Mouse (Mus musculus) spleen, postnatal 36 days (tissue): ENCODE measurements around the gene Esrra.

Experiments
- DNase-seq, 2 experiments: peaks; one replicate each; pipeline ENCODE4 v3.0.0; 2022; ENCODE audit warnings: low spot score in 2 of 2, mixed read lengths in 1 of 2

The Esrra gene

GRCm38 (mm10) chr19:6941372-6942248, 20.0 kb upstream of the Esrra start, which contains the start of gene Bad:
TSS of gene Bad (plus strand) at chr19:6941861.
- peak; percentile 89 to 90 for DNase-seq

DNA sequence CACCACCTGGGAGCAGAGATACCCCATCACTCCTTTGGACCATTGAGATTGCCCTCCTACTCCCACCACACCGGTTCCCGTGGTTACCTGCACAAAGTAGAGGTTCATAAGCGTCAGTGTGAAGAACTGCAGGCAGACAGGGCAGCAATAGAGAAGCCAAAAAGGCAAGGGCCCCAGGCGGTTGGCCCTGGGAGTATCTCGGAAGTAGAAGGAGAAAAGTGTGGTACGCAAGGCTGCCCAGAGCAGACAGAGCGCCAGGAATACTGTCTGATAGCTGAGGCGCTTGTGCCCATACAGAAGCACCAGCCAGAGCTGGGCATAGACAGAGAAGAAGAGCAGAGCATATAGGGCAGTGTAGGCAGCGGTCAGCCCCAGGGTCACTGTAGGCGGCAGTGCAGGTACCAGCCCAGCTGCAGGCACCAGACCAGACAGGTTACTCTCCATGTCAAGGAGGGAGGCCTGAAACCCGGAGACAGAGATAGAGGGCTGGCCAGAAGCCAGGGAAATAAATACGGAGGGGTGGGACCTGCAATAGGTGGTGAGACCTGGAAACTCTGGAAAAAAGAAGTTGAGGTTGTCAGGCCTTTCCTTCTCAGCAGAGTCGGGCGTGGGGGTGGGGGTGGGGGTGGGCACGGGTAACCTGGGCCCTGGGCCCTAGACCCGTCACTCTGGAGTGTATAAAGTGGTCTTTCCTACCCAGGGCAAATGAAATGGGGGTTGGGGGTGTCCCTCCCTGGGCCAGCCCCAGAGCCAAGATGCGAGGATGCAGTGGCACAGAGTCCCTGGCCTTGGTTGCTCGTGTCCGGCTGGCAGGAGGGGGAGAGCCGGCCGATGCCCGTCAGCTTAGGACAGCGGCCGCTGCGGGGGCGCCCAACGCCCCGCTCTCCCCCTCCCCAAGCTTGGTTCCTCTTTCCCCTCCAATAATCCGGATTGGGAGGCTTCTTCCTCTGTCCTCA, 19.1 kb upstream of the Esrra start:
- DNase-seq = no peak

DNA sequence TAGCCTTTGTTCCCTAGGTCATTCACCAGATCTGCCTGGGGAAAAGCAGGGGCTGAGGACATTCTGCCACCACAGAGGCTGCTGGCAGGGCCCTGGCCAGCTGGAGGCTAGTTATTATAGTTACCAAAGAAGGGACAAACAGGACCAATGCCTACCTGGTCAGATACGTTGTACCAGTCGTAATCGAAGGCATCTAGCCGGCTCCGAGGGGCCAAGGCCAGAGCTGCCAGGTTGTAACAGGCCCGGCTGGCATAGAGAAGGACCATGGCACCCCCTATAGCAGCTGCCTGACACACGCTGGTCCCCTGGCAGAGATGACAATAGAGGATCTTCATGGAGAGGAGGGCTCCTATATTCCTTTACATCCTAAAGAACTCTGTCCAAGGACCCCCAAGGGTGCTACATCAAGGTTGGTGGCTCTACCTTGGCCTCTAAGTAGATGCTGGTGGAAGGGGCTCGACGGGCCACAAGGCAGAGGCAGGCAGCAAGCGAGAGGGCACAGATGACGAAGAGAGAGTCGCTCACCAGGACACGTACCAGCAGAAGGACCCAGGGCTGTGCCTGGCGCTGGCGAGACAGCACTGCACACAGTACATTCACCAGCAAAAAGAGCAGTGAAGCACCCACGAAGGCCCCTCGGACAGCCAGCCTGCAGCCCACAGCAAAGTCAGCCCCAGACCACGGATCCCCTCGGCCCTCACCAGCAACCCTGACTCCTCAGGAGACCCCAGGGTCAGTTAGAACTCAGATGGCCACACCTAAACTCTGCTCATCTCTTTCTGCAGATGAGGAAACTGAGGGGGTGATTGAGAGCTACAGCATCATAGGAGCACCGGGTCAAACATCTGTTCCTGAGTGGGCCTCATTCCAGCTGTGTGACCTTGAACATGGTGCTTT, 17.7 kb upstream of the Esrra start:
- DNase-seq = no peak

GRCm38 (mm10) chr19:6937541-6938465, 16.2 kb upstream of the Esrra start:
- no peak for DNase-seq

- DNase-seq = no peak
Measured at GRCm38 (mm10) chr19:6936299-6936698, 14.7 kb upstream of the Esrra start.

DNA sequence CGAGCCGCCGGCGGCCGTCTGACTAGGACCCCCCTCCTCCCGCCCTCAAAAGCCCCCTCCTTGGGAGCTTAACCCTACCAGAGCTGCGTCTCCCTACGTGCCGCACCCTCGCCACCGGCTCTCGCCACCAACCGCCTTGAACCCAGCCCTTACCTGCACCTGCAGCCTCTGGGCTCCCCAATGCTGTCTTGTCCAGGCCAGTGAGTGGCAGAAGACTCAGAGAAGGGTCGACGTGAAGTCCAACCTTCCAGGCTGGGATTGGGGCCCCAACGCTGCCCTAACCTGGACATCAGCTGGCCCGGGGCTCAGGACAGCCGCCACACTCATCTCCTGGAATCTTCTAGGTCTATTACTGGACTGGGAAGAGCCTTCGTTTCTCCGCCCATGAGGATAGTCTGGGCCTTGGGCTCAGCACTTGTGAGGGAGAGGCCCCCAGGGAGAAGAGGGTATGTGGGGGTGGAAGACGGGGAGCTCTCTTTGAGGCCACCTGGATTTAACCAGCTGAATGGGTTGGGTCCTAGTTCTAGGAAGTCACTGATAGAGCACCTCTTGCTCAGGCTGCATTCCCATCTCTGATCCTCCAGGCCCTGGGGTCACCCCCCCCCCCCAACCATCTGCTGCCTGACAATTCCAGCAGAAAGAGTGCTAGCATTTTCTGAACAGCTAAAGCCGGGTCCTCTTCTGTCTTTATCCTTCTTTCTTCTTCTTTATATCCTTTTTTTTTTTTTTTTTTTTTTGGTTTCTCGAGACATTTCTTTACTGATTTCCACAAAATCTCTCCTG, 12.8 kb upstream of the Esrra start, which contains the start of gene Kcnk4:
Gene Kcnk4 (minus strand): TSS at position 321 of the 783 bp plus-strand sequence.
- no peak for DNase-seq

- DNase-seq = no peak
Measured at GRCm38 (mm10) chr19:6933436-6934194, 12.0 kb upstream of the Esrra start.

- DNase-seq = no peak
Measured at GRCm38 (mm10) chr19:6933102-6933435, 11.5 kb upstream of the Esrra start.

DNA sequence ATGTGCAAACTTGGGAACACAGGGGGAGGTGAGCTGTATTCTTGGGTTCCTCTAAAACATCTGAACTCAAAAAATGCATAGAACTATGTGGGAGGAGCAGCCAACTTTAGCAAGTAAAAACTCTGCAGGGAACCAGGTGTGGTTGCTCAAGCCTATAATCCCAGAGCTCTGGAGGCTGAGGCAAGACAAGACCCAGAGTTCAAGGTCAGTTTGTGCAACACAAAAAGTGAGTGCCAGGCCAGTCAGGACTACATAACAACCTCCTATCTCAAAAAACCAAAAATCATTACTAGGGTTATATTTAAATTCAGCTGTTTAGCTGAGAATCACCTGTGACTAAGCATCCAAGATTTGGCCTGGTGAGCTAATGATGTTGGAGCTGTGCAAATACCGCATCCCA, 10.4 kb upstream of the Esrra start:
- DNase-seq = no peak

GRCm38 (mm10) chr19:6931002-6931401, 9.4 kb upstream of the Esrra start:
- DNase-seq = no peak

GRCm38 (mm10) chr19:6928080-6928479, 6.5 kb upstream of the Esrra start:
- DNase-seq = no peak

GRCm38 (mm10) chr19:6926559-6927255, 5.1 kb upstream of the Esrra start:
- DNase-seq = no peak

DNA sequence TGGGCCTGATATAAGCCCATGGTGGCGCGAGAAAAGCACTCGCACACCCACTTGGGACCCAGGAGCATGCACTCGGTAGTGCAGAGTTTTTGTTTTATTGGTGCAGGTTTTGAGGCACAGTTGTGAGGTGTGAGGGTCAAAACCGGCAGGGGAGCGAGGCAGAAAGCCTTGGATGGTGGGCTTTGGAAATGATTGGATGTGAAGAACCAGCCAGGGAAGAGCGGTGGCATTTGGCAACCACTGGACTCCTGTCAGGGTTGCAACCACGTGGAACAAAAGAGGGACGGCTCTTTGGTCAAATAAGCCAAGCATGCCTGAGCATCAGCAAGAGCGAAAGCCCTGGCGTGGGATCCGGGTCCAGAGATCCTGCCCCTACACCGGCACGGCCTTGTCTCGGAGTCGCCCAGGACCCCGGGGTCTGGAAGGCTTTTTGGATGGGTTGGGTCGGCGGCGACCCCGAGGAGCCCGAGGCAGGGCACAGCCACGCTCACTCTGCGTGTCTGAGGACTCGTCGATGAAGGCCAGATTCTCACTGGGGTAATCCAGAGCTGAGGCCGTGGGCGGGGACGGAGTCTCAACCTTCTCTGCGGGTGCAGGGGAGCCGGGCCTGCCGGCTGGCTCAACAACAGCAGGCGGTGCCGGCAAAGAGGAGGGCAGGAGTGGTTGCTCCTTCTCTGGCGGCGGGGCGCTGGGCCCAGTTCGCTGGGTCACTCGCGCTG, 4.2 kb upstream of the Esrra start:
- no peak for DNase-seq

DNA sequence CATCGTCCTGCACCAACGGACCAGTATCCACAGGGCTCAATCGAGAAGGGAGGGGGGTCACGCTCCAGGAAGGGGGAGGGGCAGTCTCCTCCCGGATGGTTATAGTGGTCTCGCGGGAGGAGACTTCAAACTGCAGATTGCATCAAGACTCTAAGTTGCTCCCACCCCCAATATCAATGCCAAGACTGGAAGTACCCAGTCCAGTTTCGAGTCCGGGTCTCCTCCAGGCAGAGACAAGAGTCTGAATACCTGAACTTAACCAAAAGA, 3.6 kb upstream of the Esrra start, which contains the start of gene Catsperz:
Gene Catsperz (minus strand): TSS at position 74 of the 267 bp plus-strand sequence.
- DNase-seq = no peak

DNA sequence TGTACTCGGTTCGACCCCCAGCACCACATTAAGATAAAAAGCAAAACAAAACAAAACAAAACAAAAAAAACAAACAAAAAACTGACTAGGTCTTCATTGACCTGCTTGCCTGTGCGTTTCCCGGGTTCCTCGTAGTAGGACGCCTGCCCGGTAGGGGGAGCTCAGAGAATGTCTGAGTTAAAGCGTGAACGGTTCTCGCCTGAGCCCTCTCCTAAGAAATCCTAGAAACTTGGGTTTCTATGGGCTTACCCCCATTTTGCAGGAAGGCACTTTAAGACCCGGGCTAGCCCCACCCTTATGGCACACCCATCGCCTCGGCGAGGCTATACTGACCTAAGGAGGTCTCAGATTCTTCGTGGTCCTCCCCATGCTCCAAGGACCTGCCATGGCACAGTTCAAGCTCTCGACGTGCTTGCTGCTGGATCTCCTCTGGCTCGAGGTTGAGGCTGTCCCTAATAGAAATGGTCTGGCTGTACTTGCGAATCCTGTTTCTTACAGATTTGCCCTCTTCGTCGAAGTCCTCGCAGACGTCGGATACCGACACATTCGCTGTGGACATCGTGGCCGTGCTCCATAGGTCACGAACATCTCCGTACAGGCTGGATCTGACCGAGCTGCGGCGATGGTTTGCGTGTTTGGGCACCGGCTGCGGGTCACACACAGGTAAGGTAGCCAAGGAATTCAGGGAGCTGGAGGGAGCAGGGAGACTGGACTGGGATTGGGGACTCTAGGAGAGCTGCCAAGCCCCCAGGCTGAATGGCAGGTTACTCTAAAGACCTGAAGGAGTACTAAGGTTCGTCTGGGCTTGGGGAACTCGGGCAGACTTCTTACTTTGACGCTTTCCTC, 3.1 kb upstream of the Esrra start:
- peak; percentile 68 to 79 for DNase-seq

- no peak for DNase-seq
Measured at GRCm38 (mm10) chr19:6922901-6923735, 1.5 kb upstream of the Esrra start.
